8 mouse cellular contexts compared by ENCODE assay signal in genomic region chr7:19399496-19400280, GRCm38 (mm10). TPM values are rescaled to one million over a fixed set of nuclear protein-coding genes. Genes with fewer than 3 reads are reported as not detected.
DNase-seq lines count a peak whose midpoint lies in the region; ATAC-seq and TF ChIP-seq lines count a peak whose summit lies in the region.

No protein-coding gene starts in this region.

- peaks cover 22% of the 10 kb centered on the region for H3K36me3 ChIP-seq in G1E (replicated peaks)

- H3K4me1 ChIP-seq in G1E (ENCODE audit: insufficient read depth, low read depth, low read length), result peaks cover 32% of the 10 kb centered on the region

- no peak overlapping the region; the same call in 1 of the 2 replicates for H3K4me3 ChIP-seq in G1E (ENCODE audit: low read depth, low read length)

- peak; percentile 56 for DNase-seq in G1E (ENCODE audit: low spot score)
- peak; percentile 47 for DNase-seq in brain, embryonic 14.5 days (ENCODE audit: low read depth)
- DNase-seq in heart, postnatal 14 days, result peak; percentile 39 to 48
- DNase-seq in kidney, postnatal 4 days, result peak; percentile 71 to 82
- DNase-seq in thymus, postnatal 0 days (ENCODE audit: low spot score), result peak; percentile 70
- no peak for DNase-seq in cerebellum, adult 11-12 months
- no peak for DNase-seq in layer of hippocampus, adult 9-10 months (ENCODE audit: low spot score)

- no peak for ATAC-seq in G1E (ENCODE audit: extremely low read depth, insufficient number of reproducible peaks, low FRiP score, poor library complexity, severe bottlenecking)
- peak; percentile 53 for ATAC-seq in megakaryocyte-erythroid progenitor cell, adult 5-6 weeks (replicated peaks; ENCODE audit: low FRiP score, low TSS enrichment, poor library complexity, severe bottlenecking)

- no peak for TF ChIP-seq CTCF in G1E (IDR thresholded peaks at IDR 0.05; ENCODE audit: low read depth, low read length)
- no peak for TF ChIP-seq CTCF in brain, embryonic 14.5 days (IDR thresholded peaks at IDR 0.05; ENCODE audit: borderline replicate concordance, extremely low read depth, insufficient read depth, insufficient read length)

- peaks cover 18% of the 10 kb centered on the region for H3K27me3 ChIP-seq in G1E (ENCODE audit: insufficient read depth, low read length)

- TF ChIP-seq POLR2A in brain, embryonic 14.5 days (IDR thresholded peaks at IDR 0.05; ENCODE audit: borderline replicate concordance, extremely low read depth, insufficient read depth, insufficient read length, poor library complexity, severe bottlenecking), result no peak

- intact Hi-C loops in heart, postnatal 14 days (cut with DNase I), result loop anchor here (10.0 kb wide), 1 partner anchor 305 kb away; no protein-coding TSS in a partner anchor

- peaks cover 5% of the 10 kb centered on the region for H3K9me3 ChIP-seq in G1E (replicated peaks)

RNA-seq across cellular contexts. Expression of gene Klc3, which starts 4.2 kb away (rescaled TPM):
- not detected in 2 replicates for total RNA-seq in G1E (2014; fragmentation: Nextera tagmentation)
- total RNA-seq in G1E (2017), result 0.11 TPM in 1 of 2 replicates, not detected in the other
- polyA plus RNA-seq in G1E (2012), result 0.69 and 0.84 TPM in 2 replicates
- polyA plus RNA-seq in brain, embryonic 14.5 days (2012; rRNA removed), result 1.5 and 2.5 TPM in 2 replicates
- total RNA-seq in heart, postnatal 14 days (2021), result under 1 TPM; 0.45 to 0.63 TPM
- total RNA-seq in megakaryocyte-erythroid progenitor cell, adult 5-6 weeks (2014; fragmentation: Nextera tagmentation), result not detected in 2 replicates
- total RNA-seq in megakaryocyte-erythroid progenitor cell, adult 5-6 weeks (2017), result 0.61 TPM in 1 of 2 replicates, not detected in the other
- 35.3 and 38.4 TPM in 2 replicates for polyA plus RNA-seq in thymus, postnatal 0 days (2015; fragmentation: Nextera tagmentation; extraction: Ambion mirVana)

RNA-seq across cellular contexts. Expression of gene Ckm, which starts 4.9 kb away (rescaled TPM):
- total RNA-seq in G1E (2014; fragmentation: Nextera tagmentation), result not detected in 2 replicates
- total RNA-seq in G1E (2017), result 0.05 and 0.12 TPM in 2 replicates
- not detected in 2 replicates for polyA plus RNA-seq in G1E (2012)
- 0.24 and 0.31 TPM in 2 replicates for polyA plus RNA-seq in brain, embryonic 14.5 days (2012; rRNA removed)
- total RNA-seq in heart, postnatal 14 days (2021), result 1,000 to 10,000 TPM; 3,946 to 4,137 TPM
- total RNA-seq in megakaryocyte-erythroid progenitor cell, adult 5-6 weeks (2014; fragmentation: Nextera tagmentation), result not detected in 2 replicates
- total RNA-seq in megakaryocyte-erythroid progenitor cell, adult 5-6 weeks (2017), result 0.80 TPM in 1 of 2 replicates, not detected in the other
- polyA plus RNA-seq in thymus, postnatal 0 days (2015; fragmentation: Nextera tagmentation; extraction: Ambion mirVana), result 3.6 and 7.0 TPM in 2 replicates

RNA-seq across cellular contexts. Expression of gene Ercc2, which starts 17.9 kb away (rescaled TPM):
- total RNA-seq in G1E (2014; fragmentation: Nextera tagmentation) (17.2 and 18.4 TPM in 2 replicates), G1E (2017) (14.8 and 20.2 TPM in 2 replicates)
- polyA plus RNA-seq in G1E (2012), result 36.0 and 40.6 TPM in 2 replicates
- polyA plus RNA-seq in brain, embryonic 14.5 days (2012; rRNA removed), result 81.7 and 106 TPM in 2 replicates
- total RNA-seq in heart, postnatal 14 days (2021), result 10 to 100 TPM; 12.4 to 15.7 TPM
- 27.7 and 39.0 TPM in 2 replicates for total RNA-seq in megakaryocyte-erythroid progenitor cell, adult 5-6 weeks (2014; fragmentation: Nextera tagmentation)
- total RNA-seq in megakaryocyte-erythroid progenitor cell, adult 5-6 weeks (2017), result 18.7 and 21.2 TPM in 2 replicates
- polyA plus RNA-seq in thymus, postnatal 0 days (2015; fragmentation: Nextera tagmentation; extraction: Ambion mirVana), result 14.3 and 15.1 TPM in 2 replicates

RNA-seq across cellular contexts. Expression of gene Ppp1r13l, which starts 40.1 kb away (rescaled TPM):
- total RNA-seq in G1E (2014; fragmentation: Nextera tagmentation) (8.5 and 15.2 TPM in 2 replicates), G1E (2017) (0.93 and 1.1 TPM in 2 replicates)
- 32.9 and 38.0 TPM in 2 replicates for polyA plus RNA-seq in G1E (2012)
- 8.2 and 8.9 TPM in 2 replicates for polyA plus RNA-seq in brain, embryonic 14.5 days (2012; rRNA removed)
- 10 to 100 TPM; 25.0 to 28.4 TPM for total RNA-seq in heart, postnatal 14 days (2021)
- total RNA-seq in megakaryocyte-erythroid progenitor cell, adult 5-6 weeks (2014; fragmentation: Nextera tagmentation), result 4.3 and 6.5 TPM in 2 replicates
- 0.30 TPM in 1 of 2 replicates, not detected in the other for total RNA-seq in megakaryocyte-erythroid progenitor cell, adult 5-6 weeks (2017)
- polyA plus RNA-seq in thymus, postnatal 0 days (2015; fragmentation: Nextera tagmentation; extraction: Ambion mirVana), result 2.2 and 2.4 TPM in 2 replicates

RNA-seq across cellular contexts. Expression of gene Cd3eap, which starts 40.4 kb away (rescaled TPM):
- total RNA-seq in G1E (2014; fragmentation: Nextera tagmentation) (9.3 and 10.8 TPM in 2 replicates), G1E (2017) (22.3 and 25.6 TPM in 2 replicates)
- 56.2 and 57.8 TPM in 2 replicates for polyA plus RNA-seq in G1E (2012)
- polyA plus RNA-seq in brain, embryonic 14.5 days (2012; rRNA removed), result 11.9 and 12.7 TPM in 2 replicates
- 1 to 10 TPM; 6.5 to 9.4 TPM for total RNA-seq in heart, postnatal 14 days (2021)
- total RNA-seq in megakaryocyte-erythroid progenitor cell, adult 5-6 weeks (2014; fragmentation: Nextera tagmentation), result 17.2 and 36.6 TPM in 2 replicates
- total RNA-seq in megakaryocyte-erythroid progenitor cell, adult 5-6 weeks (2017), result 34.9 and 47.7 TPM in 2 replicates
- polyA plus RNA-seq in thymus, postnatal 0 days (2015; fragmentation: Nextera tagmentation; extraction: Ambion mirVana), result 15.8 and 18.7 TPM in 2 replicates

Comparison
In these comparisons a context has a peak if more than half of its experiments do, and no peak if none do; other contexts are left out.
1. DNase-seq: peak in G1E (single experiment), brain, embryonic 14.5 days (single experiment), heart, postnatal 14 days (2 of 2), kidney, postnatal 4 days (2 of 2) and thymus, postnatal 0 days (single experiment); none in cerebellum, adult 11-12 months (single experiment) and layer of hippocampus, adult 9-10 months (single experiment).
2. RNA of gene Ckm, which starts 4.9 kb away (total RNA-seq): 3,946 to 4,137 TPM in heart, postnatal 14 days; 0.05 to 0.12 TPM in G1E and 0.80 TPM in megakaryocyte-erythroid progenitor cell, adult 5-6 weeks; every median in the first group is over 1,000 times any median in the second.